Mouse (Mus musculus) limb, embryonic 12.5 days (tissue): ENCODE results near the gene Tac4. TPM values are rescaled to one million over a fixed set of nuclear protein-coding genes. Genes with fewer than 3 reads are reported as not detected.
A peak's percentile ranks its signal among the peaks of the same experiment; 100 is the strongest.

Source experiments
- ATAC-seq: fragments of 200-750 bp; cut with Nextera tagmentation; 2 replicates; pipeline ENCODE4 v1.8.0; 2017; ENCODE audit warnings: low read depth, moderate TSS enrichment; ENCODE audit not compliant: insufficient number of reproducible peaks, insufficient read depth, low FRiP score, low TSS enrichment
- H3K27ac ChIP-seq: fragments of 300-500 bp; sonication (generic); 2 replicates; pipeline ENCODE4 v1.5.1; 2016; ENCODE audit warnings: mild to moderate bottlenecking, moderate library complexity
- H3K27me3 ChIP-seq: fragments of 300-500 bp; sonication (generic); 2 replicates; pipeline ENCODE4 v1.6.1; 2016; ENCODE audit warnings: mild to moderate bottlenecking, moderate library complexity
- H3K36me3 ChIP-seq: fragments of 300-500 bp; sonication (generic); 2 replicates; pipeline ENCODE4 v1.6.1; 2016; ENCODE audit warnings: mild to moderate bottlenecking, moderate library complexity
- H3K4me1 ChIP-seq: fragments of 300-500 bp; sonication (generic); replicated peaks from 2 replicates; pipeline ENCODE4 v1.6.1; 2016
- H3K4me2 ChIP-seq: fragments of 300-500 bp; sonication (generic); 2 replicates; pipeline ENCODE4 v1.6.1; 2016; ENCODE audit warnings: mild to moderate bottlenecking, moderate library complexity
- H3K4me3 ChIP-seq: fragments of 300-500 bp; sonication (generic); replicated peaks from 2 replicates; pipeline ENCODE4 v1.5.1; 2016; ENCODE audit warnings: mild to moderate bottlenecking
- H3K9ac ChIP-seq: fragments of 300-500 bp; sonication (generic); replicated peaks from 2 replicates; pipeline ENCODE4 v1.6.1; 2016; ENCODE audit warnings: mild to moderate bottlenecking, moderate library complexity
- H3K9me3 ChIP-seq: fragments of 300-500 bp; sonication (generic); 2 replicates; pipeline ENCODE4 v1.6.1; 2016; ENCODE audit warnings: mild to moderate bottlenecking, moderate library complexity
- WGBS: fragments of 180-500 bp; shearing (Covaris S2); methylation state at CpG from one replicate; pipeline ENCODE4 v1.1.7; 2016; 5-methylcytosine and 5-hydroxymethylcytosine counted together
- polyA plus RNA-seq: library from polyadenylated mRNA; unstranded; fragments of >200 nt; fragmentation: Nextera tagmentation; extraction: Ambion mirVana; gene quantifications from 2 replicates; pipeline ENCODE4 v1.2.1, GENCODE M21; 2016

The Tac4 gene
- polyA plus RNA-seq, 1 experiment from 2014 or later = not detected

- 90% methylated on average over 8 of the region's 8 CpGs for WGBS
- H3K27ac ChIP-seq = no peak overlapping the region
- H3K9ac ChIP-seq = no peak overlapping the region
- H3K4me2 ChIP-seq = no peak overlapping the region
- peaks cover 91% of the 10 kb centered on the region for H3K36me3 ChIP-seq
- ATAC-seq = no peak
- H3K9me3 ChIP-seq = no peaks in the 10 kb centered on the region
- no peak overlapping the region for H3K4me3 ChIP-seq
- H3K4me1 ChIP-seq = no peaks in the 10 kb centered on the region
- H3K27me3 ChIP-seq = no peaks in the 10 kb centered on the region
Observed at GRCm38 (mm10) chr11:95293017-95293624, 31.8 kb downstream of the Tac4 start.

DNA sequence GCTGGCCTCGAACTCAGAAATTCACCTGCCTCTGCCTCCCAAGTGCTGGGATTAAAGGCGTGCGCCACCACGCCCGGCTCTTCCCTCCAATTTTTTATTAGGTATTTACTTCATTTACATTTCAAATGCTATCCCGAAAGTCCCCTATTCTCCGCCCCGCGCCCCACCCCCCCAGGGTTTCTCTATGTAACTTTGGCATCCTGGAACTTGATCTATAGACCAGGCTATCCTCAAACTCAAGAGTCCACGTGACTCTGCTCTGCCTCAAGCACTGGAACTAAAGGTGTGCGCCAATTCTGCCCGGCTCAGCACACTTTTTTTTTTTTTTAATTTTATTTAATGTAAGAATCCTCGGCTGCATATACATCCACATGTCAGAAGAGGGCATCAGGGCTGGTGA lies 34.4 kb downstream of the Tac4 start:
- Histone ChIP-seq H3K9me3 (no peaks in the 10 kb centered on the region), H3K4me3 (no peak overlapping the region), H3K4me1 (no peaks in the 10 kb centered on the region), H3K27ac (no peak overlapping the region), H3K4me2 (no peak overlapping the region), H3K27me3 (no peaks in the 10 kb centered on the region), H3K9ac (no peak overlapping the region), H3K36me3 (peaks cover 90% of the 10 kb centered on the region)
- 95% methylated on average over 13 of the region's 13 CpGs for WGBS
- no peak for ATAC-seq

- peaks cover 90% of the 10 kb centered on the region for H3K36me3 ChIP-seq
- H3K4me3 ChIP-seq = no peak overlapping the region
- no peak overlapping the region for H3K4me2 ChIP-seq
- no peaks in the 10 kb centered on the region for H3K4me1 ChIP-seq
- no peak for ATAC-seq
- H3K9ac ChIP-seq = no peak overlapping the region
- H3K27me3 ChIP-seq = no peaks in the 10 kb centered on the region
- no peak overlapping the region for H3K27ac ChIP-seq
- no peaks in the 10 kb centered on the region for H3K9me3 ChIP-seq
- WGBS = 34% methylated on average over 2 of the region's 2 CpGs
Observed at GRCm38 (mm10) chr11:95298146-95298545, 36.8 kb downstream of the Tac4 start.

DNA sequence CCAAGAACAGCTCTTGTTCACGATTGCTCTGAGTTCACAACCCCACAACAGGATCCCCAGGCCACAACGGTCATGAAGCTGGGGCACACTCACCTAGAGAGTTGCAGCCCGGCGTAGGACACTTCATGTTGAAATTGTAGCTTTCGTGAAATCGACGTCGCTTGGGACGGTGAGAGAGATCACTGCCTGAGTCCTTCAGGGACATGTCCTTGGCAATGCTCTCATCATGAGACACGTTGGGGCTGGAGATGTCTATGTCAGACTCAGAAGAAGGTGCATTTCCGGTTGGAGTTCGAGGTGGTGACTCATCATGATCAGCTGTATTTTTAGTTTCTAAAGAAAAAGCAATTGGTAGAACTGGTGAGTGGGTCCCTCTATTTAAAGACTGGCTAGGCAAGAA lies 38.6 kb downstream of the Tac4 start:
- ATAC-seq = no peak
- no peak overlapping the region for H3K4me2 ChIP-seq
- H3K27me3 ChIP-seq = no peaks in the 10 kb centered on the region
- H3K4me3 ChIP-seq = no peak overlapping the region
- no peaks in the 10 kb centered on the region for H3K9me3 ChIP-seq
- H3K4me1 ChIP-seq = no peaks in the 10 kb centered on the region
- no peak overlapping the region for H3K27ac ChIP-seq
- 93% methylated on average over 12 of the region's 12 CpGs for WGBS
- H3K36me3 ChIP-seq = peaks cover 90% of the 10 kb centered on the region
- H3K9ac ChIP-seq = no peak overlapping the region

DNA sequence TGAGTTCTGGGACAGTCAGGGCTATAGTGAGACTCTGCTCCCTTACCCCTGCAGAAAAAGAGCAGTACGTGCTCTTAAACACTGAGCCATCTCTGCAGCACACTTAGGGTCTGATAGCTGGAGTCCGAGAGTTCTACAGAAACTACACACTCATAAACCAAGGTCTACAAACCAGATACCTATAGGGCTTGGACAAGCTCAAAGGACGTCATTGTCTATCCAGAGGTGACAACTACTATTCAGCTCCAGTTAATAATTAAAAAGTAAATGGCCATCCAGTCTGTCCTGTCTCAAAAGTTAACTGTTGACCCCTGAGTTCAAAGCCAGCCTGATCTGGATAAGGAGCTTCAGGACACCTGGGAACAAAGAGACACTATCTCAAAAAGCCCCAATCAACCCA lies 40.4 kb downstream of the Tac4 start:
- Histone ChIP-seq H3K9ac (no peak overlapping the region), H3K36me3 (peaks cover 95% of the 10 kb centered on the region), H3K4me1 (no peaks in the 10 kb centered on the region), H3K27ac (no peak overlapping the region), H3K4me2 (no peak overlapping the region), H3K27me3 (no peaks in the 10 kb centered on the region), H3K9me3 (no peaks in the 10 kb centered on the region), H3K4me3 (no peak overlapping the region)
- 95% methylated on average over 3 of the region's 3 CpGs for WGBS
- ATAC-seq = no peak

DNA sequence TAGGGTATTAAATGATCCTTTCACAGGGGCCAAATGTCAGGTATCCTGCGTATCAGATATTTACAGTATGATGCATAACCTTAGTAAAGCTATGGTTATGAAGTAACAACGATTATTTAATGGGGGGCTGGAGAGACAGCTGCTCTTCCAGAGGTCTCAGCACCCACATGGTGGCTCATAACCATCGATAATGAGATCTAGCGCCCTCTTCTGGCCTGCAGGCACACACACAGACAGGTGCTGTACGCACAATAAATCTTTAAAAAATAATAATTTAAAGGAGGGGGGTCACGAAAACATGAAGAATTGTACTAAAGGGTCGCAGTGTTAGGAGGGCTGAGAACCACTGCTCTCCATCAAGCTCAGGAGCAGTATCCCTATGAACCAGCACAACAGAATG lies 44.3 kb downstream of the Tac4 start:
- H3K9me3 ChIP-seq = no peaks in the 10 kb centered on the region
- H3K4me2 ChIP-seq = no peak overlapping the region
- H3K27me3 ChIP-seq = no peaks in the 10 kb centered on the region
- no peak overlapping the region for H3K9ac ChIP-seq
- H3K4me1 ChIP-seq = peaks cover 11% of the 10 kb centered on the region
- ATAC-seq = no peak
- no peak overlapping the region for H3K4me3 ChIP-seq
- WGBS = 89% methylated on average over 7 of the region's 7 CpGs
- peaks cover 57% of the 10 kb centered on the region for H3K36me3 ChIP-seq
- H3K27ac ChIP-seq = no peak overlapping the region

DNA sequence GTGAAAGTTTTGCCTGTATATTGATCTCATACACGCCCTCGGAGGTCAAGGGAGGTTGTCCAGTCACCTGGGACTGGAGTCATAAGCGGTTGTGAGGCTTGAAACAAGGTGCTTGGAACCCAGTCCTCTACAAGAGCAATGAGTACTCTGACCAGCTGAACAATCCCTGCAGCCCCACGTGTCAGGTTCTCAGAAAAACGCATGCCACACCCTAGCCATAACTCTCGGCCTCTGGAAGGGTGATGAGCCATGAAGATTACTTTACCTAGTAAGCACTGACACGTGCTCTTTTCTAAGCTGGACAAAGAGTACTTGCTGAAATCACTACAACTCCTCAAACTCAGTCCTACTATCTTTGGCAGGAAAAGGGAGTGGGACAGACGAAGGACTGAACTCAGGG lies 46.2 kb downstream of the Tac4 start:
- no peak overlapping the region for H3K4me3 ChIP-seq
- no peaks in the 10 kb centered on the region for H3K9me3 ChIP-seq
- H3K27ac ChIP-seq = no peak overlapping the region
- 87% methylated on average over 8 of the region's 8 CpGs for WGBS
- peaks cover 38% of the 10 kb centered on the region for H3K36me3 ChIP-seq
- 0 out of 2 replicates have a peak overlapping the region, but pooled peaks have one; percentile 4 for H3K9ac ChIP-seq
- peaks cover 18% of the 10 kb centered on the region for H3K4me1 ChIP-seq
- no peak for ATAC-seq
- no peaks in the 10 kb centered on the region for H3K27me3 ChIP-seq
- no peak overlapping the region for H3K4me2 ChIP-seq

DNA sequence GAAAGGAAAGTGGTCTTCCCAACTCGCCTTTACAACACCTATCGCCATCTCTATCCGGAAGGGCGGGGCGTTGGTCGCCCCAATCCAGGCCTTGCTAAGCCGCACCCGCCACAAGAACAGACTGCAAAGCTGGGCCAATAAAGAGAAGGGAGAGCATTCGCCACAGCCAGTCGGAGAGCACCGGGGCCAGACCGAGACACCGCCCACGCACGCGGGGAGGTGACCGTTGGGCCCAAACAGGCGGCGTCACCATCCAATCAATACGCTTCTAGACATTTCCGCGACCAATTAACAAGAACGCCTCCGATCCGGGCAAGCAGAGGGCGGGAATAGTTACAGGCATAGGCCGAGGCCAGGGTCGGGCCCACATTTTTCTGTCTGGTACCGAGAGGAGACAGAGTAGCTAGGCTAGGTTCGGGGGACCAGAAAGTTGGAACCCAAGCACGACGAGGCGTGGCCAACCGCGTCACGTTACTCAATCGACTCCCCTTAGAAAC lies 48.2 kb downstream of the Tac4 start:
- Histone ChIP-seq H3K4me2 (peak overlapping the region; percentile 82), H3K27me3 (no peaks in the 10 kb centered on the region), H3K9ac (peak overlapping the region; percentile 93), H3K4me1 (peaks cover 18% of the 10 kb centered on the region), H3K36me3 (peaks cover 18% of the 10 kb centered on the region), H3K27ac (peak overlapping the region; percentile 95), H3K4me3 (peak overlapping the region; percentile 85), H3K9me3 (no peaks in the 10 kb centered on the region)
- ATAC-seq = peak; percentile 96
- under 1% methylated on average over 37 of the region's 37 CpGs for WGBS

DNA sequence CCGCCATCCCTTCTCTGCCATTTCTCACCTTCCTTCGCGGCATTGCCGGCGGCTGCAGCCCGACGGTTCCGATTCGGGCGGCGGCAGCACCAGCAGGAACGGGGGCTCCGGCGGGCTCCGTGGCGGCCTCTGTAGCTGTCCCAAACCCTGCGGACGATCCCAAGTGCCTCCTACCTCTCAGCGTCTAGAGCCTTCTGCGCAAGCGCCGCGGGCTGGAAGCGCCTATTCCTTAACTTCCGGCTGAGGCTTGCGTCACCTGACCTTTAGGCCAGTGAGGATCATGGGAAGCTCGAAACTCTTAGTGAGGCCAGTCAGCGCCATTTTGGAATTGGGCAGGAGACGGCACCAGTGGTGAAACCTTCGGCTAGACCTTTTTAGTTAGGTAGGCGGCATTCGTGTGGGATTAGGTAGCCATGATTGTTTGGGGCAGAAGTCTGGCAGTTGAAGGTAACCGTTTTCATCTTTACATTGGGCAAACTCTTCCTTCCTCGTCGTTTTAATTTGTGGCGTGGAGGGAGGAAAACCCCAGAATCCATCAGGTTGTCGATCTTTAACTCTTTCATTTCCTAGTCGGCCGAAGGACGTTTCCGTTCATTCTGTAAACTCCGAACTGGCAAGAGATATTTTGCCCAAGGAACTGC lies 48.8 kb downstream of the Tac4 start, which contains the start of gene Kat7:
Gene Kat7, minus strand, starts transcription at position 240 of the 641 bp plus-strand sequence.
- peaks cover 14% of the 10 kb centered on the region for H3K36me3 ChIP-seq
- H3K9ac ChIP-seq = peak within 1 kb of the TSS; percentile 93
- no peaks in the 10 kb centered on the region for H3K9me3 ChIP-seq
- H3K27ac ChIP-seq = peak within 1 kb of the TSS; percentile 95
- H3K4me2 ChIP-seq = peak within 1 kb of the TSS; percentile 82
- peak; percentile 93 for ATAC-seq
- H3K27me3 ChIP-seq = no peaks in the 10 kb centered on the region
- whole genome bisulfite sequencing = under 1% methylated on average over 42 of the region's 42 CpGs
- H3K4me1 ChIP-seq = peaks cover 18% of the 10 kb centered on the region
- peak within 1 kb of the TSS; percentile 85 for H3K4me3 ChIP-seq

DNA sequence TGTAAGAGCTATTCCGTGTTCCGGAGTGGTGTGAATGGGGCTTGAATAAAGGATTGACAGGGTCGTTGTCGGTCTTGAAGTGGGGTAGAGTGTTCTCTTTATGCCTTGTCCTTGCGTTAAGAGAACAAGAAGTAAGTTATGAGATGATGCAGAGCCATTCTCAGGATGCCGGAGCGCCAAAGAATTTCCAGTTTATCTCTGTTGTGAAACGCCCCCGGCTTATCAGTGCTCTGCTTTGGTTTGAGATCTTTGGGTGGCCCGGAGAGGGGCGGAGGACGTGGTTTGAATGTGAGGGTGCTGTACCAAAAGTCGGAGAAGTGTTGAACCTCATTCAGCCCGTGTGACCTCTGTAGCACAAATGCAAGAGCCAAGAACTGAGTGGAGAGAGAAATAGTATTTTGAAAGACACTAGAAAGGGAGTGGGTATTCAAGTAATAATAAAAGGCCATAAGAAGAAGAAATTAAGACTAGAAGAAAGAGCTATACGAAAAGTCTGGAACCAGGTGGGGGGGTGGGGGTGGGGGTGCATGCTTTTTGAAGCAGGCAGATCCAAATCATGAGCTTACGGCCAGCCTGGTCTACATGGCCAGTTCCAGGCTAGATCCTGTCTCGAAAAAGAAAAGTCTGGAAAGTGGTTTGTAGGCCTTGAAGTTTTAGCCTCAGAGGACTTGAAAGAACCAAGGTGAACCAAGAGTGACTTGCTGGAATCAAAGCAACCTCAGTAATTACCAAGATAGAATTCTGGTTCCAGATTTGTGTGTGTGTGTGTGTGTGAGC lies 49.5 kb downstream of the Tac4 start:
- Histone ChIP-seq H3K4me1 (peaks cover 18% of the 10 kb centered on the region), H3K4me2 (peak overlapping the region; percentile 64), H3K27me3 (no peaks in the 10 kb centered on the region), H3K36me3 (peaks cover 7% of the 10 kb centered on the region), H3K4me3 (peak overlapping the region; percentile 85), H3K9me3 (no peaks in the 10 kb centered on the region), H3K27ac (peak overlapping the region; percentile 72), H3K9ac (peak overlapping the region; percentile 63)
- WGBS = 6% methylated on average over 17 of the region's 17 CpGs
- no peak for ATAC-seq

DNA sequence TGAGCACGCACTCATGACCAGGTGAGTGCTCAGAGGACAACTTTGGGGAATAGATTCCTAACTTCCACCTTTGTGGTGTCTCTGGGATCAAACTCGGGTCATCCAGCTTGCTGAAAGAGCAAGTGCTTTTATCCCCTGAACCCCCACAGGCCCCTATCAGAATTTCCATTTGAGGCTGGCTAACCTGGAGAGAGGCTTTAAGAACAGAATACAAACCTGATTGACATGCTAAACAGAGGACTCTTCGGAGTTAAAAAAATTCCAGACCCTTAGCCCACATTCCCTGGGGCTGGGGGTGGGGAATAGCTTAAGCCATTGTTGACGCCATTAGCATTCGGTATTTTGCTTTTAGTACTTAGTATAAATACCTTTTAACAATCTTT lies 50.1 kb downstream of the Tac4 start:
- peak overlapping the region; percentile 72; the same call in 1 of the 2 replicates for H3K27ac ChIP-seq
- H3K27me3 ChIP-seq = no peaks in the 10 kb centered on the region
- peaks cover 18% of the 10 kb centered on the region for H3K4me1 ChIP-seq
- no peak for ATAC-seq
- no peaks in the 10 kb centered on the region for H3K9me3 ChIP-seq
- H3K4me3 ChIP-seq = peak overlapping the region; percentile 85
- WGBS = 35% methylated on average over 5 of the region's 5 CpGs
- H3K4me2 ChIP-seq = peak overlapping the region; percentile 64
- H3K9ac ChIP-seq = peak overlapping the region; percentile 63; the same call in 1 of the 2 replicates
- H3K36me3 ChIP-seq = peaks cover 1% of the 10 kb centered on the region; the same call in 1 of the 2 replicates
